Mouse (Mus musculus) gastrocnemius, postnatal 36 days (tissue): ENCODE data around the gene Prrc2c. TPM values are rescaled to one million over a fixed set of nuclear protein-coding genes. Genes with fewer than 3 reads are reported as not detected.
"Not testable (repeated sequence)": the region's sequence is repeated elsewhere in the genome, so short reads cannot be mapped to it uniquely, and the experiment has no call there.

ENCODE experiments used
- DNase-seq, 2 experiments: peaks; one replicate each; pipeline ENCODE4 v3.0.0; 2022
- intact Hi-C: fragments of 180-260 bp; cut with DNase I; formaldehyde crosslinking; loops from one replicate; pipeline ENCODE4 v1.15.1; 2025
- long read RNA-seq, 2 experiments: library from polyadenylated mRNA; stranded (forward); transcript quantifications; one replicate each; pipeline ENCODE4 v2.0.0; 2021
- total RNA-seq, 2 experiments: library from RNA; stranded (reverse); gene quantifications; 2 replicates each; pipeline ENCODE4 v1.2.3; 2021

The Prrc2c gene
- total RNA-seq = 10 to 100 TPM; 43.9 to 55.3 TPM
- long read RNA-seq, experiment 1, partial matches to known transcripts = 1 of 7 reads
- long read RNA-seq, experiment 1, other reads (novel, unspliced or antisense) = 6 of 7 reads
- long read RNA-seq, experiment 2, partial matches to known transcripts = 0 of 16 reads
- long read RNA-seq, experiment 2, other reads (novel, unspliced or antisense) = 16 of 16 reads

DNA sequence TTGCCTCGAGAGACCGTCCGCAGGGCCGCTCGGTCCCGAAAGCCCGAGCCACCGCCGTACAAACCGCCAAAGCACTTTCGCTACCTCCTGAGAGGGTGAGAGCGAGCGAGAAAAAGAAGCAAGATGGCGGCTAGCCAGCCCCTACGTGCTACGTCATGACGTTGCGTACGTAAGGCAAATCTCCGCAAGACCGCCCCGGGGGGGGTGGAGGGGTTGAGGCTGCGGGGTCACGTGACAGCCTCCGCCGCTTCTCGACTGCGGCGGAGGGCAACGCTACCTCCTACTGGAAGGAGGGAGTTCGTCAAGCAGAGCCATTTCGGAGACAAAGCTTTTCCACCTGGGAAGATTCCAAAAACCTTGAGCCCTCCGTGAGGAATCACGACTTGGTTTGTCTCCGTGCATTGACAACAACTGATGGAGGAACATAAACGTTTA lies at the start of gene Prrc2c:
TSS of gene Prrc2c (minus strand) at position 156 of the 435 bp plus-strand sequence.
- intact Hi-C loops = no loop called here

DNA sequence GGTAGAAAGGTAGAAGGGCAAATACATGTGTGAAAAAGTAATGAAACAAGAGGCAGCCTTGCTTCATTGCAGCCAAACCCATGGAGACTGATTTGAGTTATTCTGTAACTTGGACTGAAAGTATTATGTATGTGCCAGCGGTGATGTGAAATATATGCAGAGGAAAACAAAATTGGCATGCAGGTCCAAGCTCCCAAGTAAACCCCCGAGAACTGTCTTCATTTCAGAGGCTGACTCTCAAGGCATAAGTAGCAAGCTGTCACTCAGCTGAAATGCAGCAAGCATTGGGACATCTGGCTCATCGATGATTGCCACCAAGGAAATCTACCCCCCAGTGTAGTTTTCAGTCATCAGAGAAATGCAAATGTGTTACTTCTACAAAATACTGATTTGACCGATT lies 44.9 kb upstream of the Prrc2c start:
- no peak for DNase-seq
- intact Hi-C loops = no loop called here

More for the DNA sequence above, at the start of gene Prrc2c:
- DNase-seq = peak; percentile 98 to 100

- intact Hi-C loops = no loop called here
- DNase-seq = no peak
Measured at GRCm38 (mm10) chr1:162783669-162784248, 43.4 kb upstream of the Prrc2c start.

DNA sequence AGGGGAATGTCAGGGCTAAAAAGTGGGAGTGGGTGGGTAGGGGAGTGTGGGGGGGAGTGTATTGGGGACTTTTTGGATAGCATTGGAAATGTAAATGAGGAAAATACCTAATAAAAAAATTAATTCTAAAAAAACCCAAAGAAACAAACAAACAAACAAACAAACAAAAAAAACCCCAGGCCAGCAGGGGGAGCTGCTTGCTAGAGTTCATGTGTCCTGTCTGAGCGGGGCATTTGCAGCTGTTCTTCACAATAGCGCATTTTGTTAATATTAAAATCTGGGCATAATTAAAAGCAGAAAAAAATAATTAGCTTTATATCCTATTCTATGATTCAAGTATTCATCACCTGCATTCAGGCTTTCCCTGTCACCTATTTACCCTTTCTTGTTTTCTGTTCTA lies 40.7 kb upstream of the Prrc2c start:
- intact Hi-C loops, DNase-seq: not testable (repeated sequence)

- DNase-seq = no peak
- intact Hi-C loops = no loop called here
Measured at GRCm38 (mm10) chr1:162777943-162778538, 37.7 kb upstream of the Prrc2c start.

DNA sequence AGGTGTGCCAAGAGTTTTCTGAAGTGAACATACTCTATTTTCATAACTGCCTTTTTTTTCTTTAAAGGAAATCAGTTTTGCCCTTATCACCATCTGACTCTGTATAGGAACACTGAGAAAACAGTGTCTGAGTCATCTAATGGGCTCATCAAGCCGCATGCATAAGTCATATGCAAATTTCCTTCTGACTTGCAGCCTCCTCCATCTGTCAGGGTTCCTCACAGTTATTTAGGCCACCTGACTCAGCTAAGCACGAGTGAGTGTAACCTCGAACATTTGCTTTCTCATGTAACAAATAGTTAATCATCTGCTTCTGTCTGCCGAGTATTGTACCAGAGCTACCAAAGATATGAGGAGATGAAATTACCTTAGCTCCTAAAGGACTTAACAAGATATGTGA lies 33.3 kb upstream of the Prrc2c start:
- intact Hi-C loops = no loop called here
- DNase-seq = no peak

GRCm38 (mm10) chr1:162771617-162772360 lies 31.4 kb upstream of the Prrc2c start:
- no peak for DNase-seq
- intact Hi-C loops = no loop called here

- DNase-seq = no peak
- intact Hi-C loops = no loop called here
Measured at GRCm38 (mm10) chr1:162752009-162752408, 11.7 kb upstream of the Prrc2c start.

GRCm38 (mm10) chr1:162749607-162750006 lies 9.3 kb upstream of the Prrc2c start:
- intact Hi-C loops = no loop called here
- DNase-seq = no peak

DNA sequence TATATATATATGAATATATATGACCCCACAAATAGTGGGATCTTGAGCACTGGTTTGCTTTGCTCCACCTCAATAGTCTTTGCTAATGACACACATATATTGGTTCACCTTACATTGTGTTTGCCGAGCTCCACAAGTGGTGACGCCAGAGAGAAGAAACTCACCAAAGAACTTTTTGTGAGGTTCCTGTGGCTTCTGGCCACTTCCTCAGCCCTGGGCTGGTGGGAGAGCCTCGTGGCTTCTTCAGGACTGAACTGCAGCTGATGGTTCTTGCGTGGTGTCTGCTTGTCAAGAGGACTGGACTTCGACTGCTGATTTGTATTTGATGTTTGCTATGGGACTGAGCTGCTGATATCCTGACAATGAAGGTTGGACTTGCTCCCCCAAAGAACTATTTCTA lies 8.4 kb upstream of the Prrc2c start:
- DNase-seq = no peak
- intact Hi-C loops = no loop called here

DNA sequence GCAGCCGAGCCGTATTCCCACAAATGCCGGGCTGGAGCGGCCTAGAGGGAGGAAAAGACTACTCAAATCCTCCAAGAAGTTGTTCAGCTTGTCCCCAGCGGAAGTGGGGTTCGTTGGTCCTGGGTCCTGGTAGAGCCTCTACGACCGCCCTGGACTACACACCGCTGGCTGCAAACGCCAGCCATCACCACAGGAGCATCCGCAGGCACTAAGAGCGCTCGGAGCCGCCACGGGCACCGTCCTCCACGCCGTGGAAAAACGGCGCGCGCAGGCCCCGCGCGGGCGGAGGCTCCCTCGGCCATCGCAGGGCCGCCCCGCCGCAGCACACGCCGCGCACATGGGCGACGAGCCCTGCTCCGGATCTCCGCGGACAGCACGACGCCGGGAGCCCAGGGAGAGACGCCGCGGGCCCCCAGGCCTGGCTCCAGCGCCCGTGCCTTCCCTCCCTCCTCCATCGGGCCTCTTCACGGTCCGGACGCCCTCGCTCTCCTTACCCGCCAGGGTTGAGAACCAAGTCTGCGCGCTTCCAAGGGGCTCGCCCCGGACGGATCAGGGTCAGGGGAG lies 443 bp downstream of the Prrc2c start:
- intact Hi-C loops = no loop called here
- peak in 1 of 2 experiments; percentile 15 for DNase-seq

DNA sequence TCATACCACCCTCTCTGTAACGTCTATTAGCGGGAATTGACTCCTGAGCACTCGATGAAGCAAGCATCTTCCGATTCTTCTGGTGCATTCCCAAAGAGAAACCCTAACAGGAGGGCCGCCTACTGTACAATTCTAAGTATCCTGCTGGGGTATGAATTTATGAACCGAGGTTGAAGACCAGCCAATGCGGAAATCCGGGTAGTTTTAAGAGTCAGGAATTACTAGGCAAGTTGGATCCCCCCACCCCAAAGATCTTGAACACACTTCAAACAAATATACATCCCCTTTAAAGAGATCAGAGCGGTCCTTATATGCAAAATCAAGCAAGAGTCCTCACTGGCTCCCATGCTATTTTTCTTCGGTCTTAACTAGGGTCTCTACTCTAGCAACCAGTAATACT lies 950 bp downstream of the Prrc2c start:
- intact Hi-C loops = no loop called here
- no peak for DNase-seq

GRCm38 (mm10) chr1:162738472-162738871 lies 1.9 kb downstream of the Prrc2c start:
- intact Hi-C loops = no loop called here
- no peak for DNase-seq

DNA sequence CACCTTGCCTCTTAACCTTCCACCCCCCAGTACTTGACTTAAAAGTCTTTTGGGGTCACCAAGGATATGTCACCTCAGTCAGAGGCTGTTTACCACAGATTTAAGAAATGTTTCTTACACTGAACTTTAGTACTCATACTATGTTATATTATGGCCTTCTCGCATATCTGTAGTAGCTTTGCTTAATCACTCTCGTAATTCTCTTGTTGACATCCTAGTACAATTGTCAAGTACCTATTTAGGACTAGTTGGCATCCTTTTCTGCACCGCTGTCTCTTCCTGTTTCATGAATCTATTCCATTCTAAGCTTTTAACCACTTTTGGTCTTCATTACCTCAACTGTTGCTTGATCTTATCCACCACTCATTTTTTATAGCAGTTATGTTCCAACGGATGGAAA lies 5.3 kb downstream of the Prrc2c start:
- intact Hi-C loops = no loop called here

DNA sequence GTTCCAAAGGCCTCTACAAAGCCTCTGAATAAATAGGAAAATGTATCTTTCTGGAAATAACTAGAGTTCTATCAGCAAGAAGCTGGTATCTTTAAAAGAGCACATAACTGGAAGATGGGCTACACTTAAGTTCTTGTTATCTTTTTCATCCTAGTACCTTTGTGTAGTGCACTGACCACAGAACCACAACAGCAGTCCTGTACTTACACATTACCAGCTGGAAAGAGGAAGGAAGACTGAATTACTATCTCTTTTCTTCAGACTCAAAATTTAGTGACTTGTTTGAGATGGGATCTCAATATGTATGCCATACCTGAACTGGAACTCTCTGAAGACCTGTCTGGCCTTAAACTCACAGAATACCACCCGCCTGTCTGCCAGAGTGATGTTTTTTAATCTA lies 6.1 kb downstream of the Prrc2c start:
- intact Hi-C loops = no loop called here
- no peak for DNase-seq

More for the DNA sequence above, 5.3 kb downstream of the Prrc2c start:
- no peak for DNase-seq

- intact Hi-C loops = no loop called here
Measured at GRCm38 (mm10) chr1:162732041-162732440, 8.3 kb downstream of the Prrc2c start.

GRCm38 (mm10) chr1:162729436-162729835 lies 10.9 kb downstream of the Prrc2c start:
- intact Hi-C loops = no loop called here
- no peak for DNase-seq

More at GRCm38 (mm10) chr1:162732041-162732440, 8.3 kb downstream of the Prrc2c start:
- DNase-seq = no peak

- intact Hi-C loops = no loop called here
- no peak for DNase-seq
Measured at GRCm38 (mm10) chr1:162727981-162728380, 12.4 kb downstream of the Prrc2c start.

DNA sequence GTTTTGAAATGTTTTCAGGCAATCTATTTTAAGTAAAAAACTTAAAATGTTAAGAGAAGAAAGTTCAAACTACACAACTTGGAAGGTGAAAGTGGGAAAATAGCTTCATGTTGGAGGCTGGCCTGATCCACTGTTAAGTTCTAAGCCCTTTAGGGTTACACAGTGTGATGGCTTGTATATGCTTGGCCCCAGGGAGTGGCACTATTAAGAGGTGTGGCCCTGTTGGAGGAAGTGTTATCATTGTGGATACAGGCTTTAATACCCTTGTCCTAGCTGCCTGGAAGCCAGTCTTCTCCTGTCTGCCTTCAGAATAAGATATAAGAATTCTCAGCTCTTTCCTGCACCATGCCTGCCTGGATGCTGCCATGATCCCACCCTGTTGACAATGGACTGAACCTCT lies 16.7 kb downstream of the Prrc2c start:
- intact Hi-C loops = no loop called here
- no peak for DNase-seq

- intact Hi-C loops = loop anchor here (2.0 kb wide), 1 partner anchor 48 kb away; no protein-coding TSS in a partner anchor
- no peak for DNase-seq
Measured at GRCm38 (mm10) chr1:162720645-162721044, 19.7 kb downstream of the Prrc2c start.
